Mouse (Mus musculus) bone marrow macrophage, adult 2 months (primary cell): ENCODE measurements around the gene Tspan3.

Experiments used
- CTCF ChIP-seq: IDR thresholded peaks from 2 replicates; pipeline ENCODE4 v1.5.1; 2012; ENCODE audit warnings: low read depth, mild to moderate bottlenecking, low read length, moderate library complexity
- POLR2A ChIP-seq: IDR thresholded peaks from 2 replicates; pipeline ENCODE4 v1.6.1; 2012; ENCODE audit warnings: mild to moderate bottlenecking, low read depth, low read length, borderline replicate concordance

- TF ChIP-seq POLR2A: no peak
- TF ChIP-seq CTCF: no peak
These were observed 35.3 kb downstream of the Tspan3 start for GRCm38 (mm10) chr9:56129951-56130350.
